Mouse (Mus musculus) lung, postnatal 0 days (tissue): ENCODE measurements around the gene Htr7.

Experiments used
- CTCF ChIP-seq: IDR thresholded peaks from 2 replicates; pipeline ENCODE4 v1.5.1; 2016; ENCODE audit warnings: antibody characterized with exemption, mild to moderate bottlenecking
- EP300 ChIP-seq: IDR thresholded peaks from 2 replicates; pipeline ENCODE4 v1.6.1; 2016; ENCODE audit warnings: antibody characterized with exemption, mild to moderate bottlenecking, control low read depth

DNA sequence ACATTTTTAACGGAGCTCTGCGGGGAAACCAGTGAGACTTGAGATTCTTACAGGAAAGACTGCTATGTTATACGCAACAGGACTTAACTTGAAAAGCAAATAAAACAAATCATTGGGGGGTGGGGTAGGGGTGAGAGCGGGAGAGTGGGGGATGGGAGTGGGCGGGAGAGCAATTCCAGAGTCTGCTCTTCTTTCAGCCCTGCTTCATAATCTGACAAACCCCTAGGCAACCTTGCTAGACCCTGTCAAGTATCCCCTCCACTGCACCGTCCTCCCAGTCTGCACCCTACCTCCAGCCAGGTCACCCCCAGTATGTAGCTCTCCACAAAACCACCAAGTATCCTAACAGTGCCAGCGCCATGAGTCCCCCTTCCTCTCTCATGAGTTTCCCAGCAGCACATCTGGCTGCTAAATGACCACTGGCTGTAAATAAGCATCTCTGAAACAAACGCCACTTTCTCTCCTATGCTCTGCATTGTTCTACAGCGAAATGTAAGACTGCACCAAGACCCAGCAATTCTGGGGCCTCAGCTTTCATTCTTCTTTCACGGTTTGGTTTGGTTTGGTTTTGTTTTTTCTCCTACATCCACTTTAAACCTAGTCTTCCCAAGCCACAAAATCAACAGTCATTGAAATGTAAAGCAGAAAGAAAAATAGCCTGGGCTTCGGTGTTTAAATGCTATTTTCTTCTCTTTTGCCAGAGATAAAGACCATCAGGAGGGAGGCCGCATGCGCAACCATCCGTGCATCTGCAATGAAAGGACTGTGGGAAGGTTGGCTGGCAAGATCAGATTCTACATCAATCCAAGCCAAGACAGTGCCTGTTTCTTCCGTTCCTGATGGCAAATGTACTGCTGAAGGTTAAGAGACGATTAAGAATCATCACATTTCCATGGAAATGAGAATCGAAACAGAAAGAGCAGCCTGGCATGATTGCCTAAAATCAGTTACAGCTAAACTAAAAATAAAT lies 54.5 kb downstream of the Htr7 start:
- TF ChIP-seq CTCF (no peak), EP300 (no peak)
